Mouse (Mus musculus) lung, postnatal 0 days (tissue): ENCODE results near the gene Olfr606.

Experiments
- CTCF ChIP-seq: IDR thresholded peaks from 2 replicates; pipeline ENCODE4 v1.5.1; 2016; ENCODE audit warnings: antibody characterized with exemption, mild to moderate bottlenecking
- EP300 ChIP-seq: IDR thresholded peaks from 2 replicates; pipeline ENCODE4 v1.6.1; 2016; ENCODE audit warnings: antibody characterized with exemption, mild to moderate bottlenecking, control low read depth

DNA sequence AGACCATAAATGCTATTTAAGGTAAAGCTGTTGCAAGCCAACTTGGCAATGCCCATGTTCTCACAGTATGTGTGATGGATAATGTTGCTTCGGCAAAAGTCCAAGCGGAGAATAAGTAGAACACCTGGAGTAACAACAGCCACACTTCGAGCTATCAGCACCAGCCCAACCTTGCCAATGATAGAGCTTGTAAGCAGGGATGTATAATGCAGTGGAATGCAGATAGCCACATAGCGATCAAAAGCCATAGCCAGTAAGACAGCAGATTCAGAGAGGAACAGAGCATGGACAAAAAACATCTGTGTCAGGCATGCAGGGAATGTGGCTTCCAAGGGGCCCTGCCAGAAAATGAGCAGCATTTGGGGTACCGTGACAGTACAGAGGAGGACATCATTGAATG, 11.7 kb downstream of the Olfr606 start:
- TF ChIP-seq CTCF, result no peak
- TF ChIP-seq EP300, result no peak
